Mouse (Mus musculus) megakaryocyte progenitor cell, adult 5-6 weeks (primary cell): ENCODE data around the gene Lrrc29. TPM values are rescaled to one million over a fixed set of nuclear protein-coding genes. Genes with fewer than 3 reads are reported as not detected.

Experiments used
- ATAC-seq: replicated peaks from 2 replicates; pipeline ENCODE4 v1.8.0; 2016; ENCODE audit warnings: mild to moderate bottlenecking, moderate TSS enrichment, inconsistent platforms; ENCODE audit not compliant: poor library complexity
- total RNA-seq, 2 experiments: library from RNA; stranded (forward) in 1 of 2; stranded (reverse) in 1 of 2; fragments of 157-497, 149-512 nt in 1 of 2; fragments of 200-1000 nt in 1 of 2; gene quantifications; 2 replicates each; pipeline versions ENCODE4 v1.2.3 to v1.2.4; 2015 to 2017

The Lrrc29 gene
- total RNA-seq, 2 experiments from 2014 or later = 1.3 to 2.0 TPM

- ATAC-seq = peak; percentile 45
These were observed 19.2 kb upstream of the Lrrc29 start for GRCm38 (mm10) chr8:105345061-105345975.

GRCm38 (mm10) chr8:105343791-105344574 is 17.9 kb upstream of the Lrrc29 start:
- no peak for ATAC-seq

GRCm38 (mm10) chr8:105342768-105343167 is 16.7 kb upstream of the Lrrc29 start:
- ATAC-seq = no peak

- ATAC-seq = no peak
These were observed 15.3 kb upstream of the Lrrc29 start for GRCm38 (mm10) chr8:105341399-105341798.

- ATAC-seq = peak; percentile 72
These were observed 14.0 kb upstream of the Lrrc29 start for GRCm38 (mm10) chr8:105339886-105340635.

GRCm38 (mm10) chr8:105338992-105339391 is 12.9 kb upstream of the Lrrc29 start:
- ATAC-seq = peak; percentile 58; the same call in 1 of the 2 replicates

GRCm38 (mm10) chr8:105336373-105337130 is 10.5 kb upstream of the Lrrc29 start:
- ATAC-seq = peak; percentile 32; the same call in 1 of the 2 replicates

- no peak for ATAC-seq
These were observed 6.4 kb upstream of the Lrrc29 start for GRCm38 (mm10) chr8:105332523-105332922.

- no peak for ATAC-seq
These were observed 5.9 kb upstream of the Lrrc29 start for GRCm38 (mm10) chr8:105331931-105332330.

GRCm38 (mm10) chr8:105331469-105331868 is 5.4 kb upstream of the Lrrc29 start:
- no peak for ATAC-seq

- ATAC-seq = no peak
These were observed 4.2 kb upstream of the Lrrc29 start for GRCm38 (mm10) chr8:105330325-105330724.

- no peak for ATAC-seq
These were observed 890 bp upstream of the Lrrc29 start for GRCm38 (mm10) chr8:105326968-105327367.

- no peak; the same call in 1 of the 2 replicates for ATAC-seq
These were observed 411 bp downstream of the Lrrc29 start for GRCm38 (mm10) chr8:105325641-105326093.

- peak; percentile 45 for ATAC-seq
These were observed 2.9 kb downstream of the Lrrc29 start for GRCm38 (mm10) chr8:105323183-105323582.

GRCm38 (mm10) chr8:105318662-105319190 is 7.4 kb downstream of the Lrrc29 start:
- no peak for ATAC-seq

- ATAC-seq = no peak
These were observed 8.1 kb downstream of the Lrrc29 start for GRCm38 (mm10) chr8:105317941-105318340.

GRCm38 (mm10) chr8:105315073-105315769 is 10.9 kb downstream of the Lrrc29 start:
- no peak for ATAC-seq

GRCm38 (mm10) chr8:105313622-105314402 is 12.3 kb downstream of the Lrrc29 start:
- peak; percentile 18 for ATAC-seq
